Mouse (Mus musculus) layer of hippocampus, adult 11-12 months (tissue): Measurements from ENCODE around the gene Uimc1.

Source experiments
- DNase-seq: peaks from one replicate; pipeline ENCODE4 v3.0.0; 2022; ENCODE audit warnings: low spot score

Uimc1 gene

GRCm38 (mm10) chr13:55040016-55040415 lies 60.1 kb downstream of the Uimc1 start:
- DNase-seq, result no peak

GRCm38 (mm10) chr13:55024215-55024614 lies 75.9 kb downstream of the Uimc1 start:
- no peak for DNase-seq

- DNase-seq, result no peak
These were observed 77.4 kb downstream of the Uimc1 start for GRCm38 (mm10) chr13:55022715-55023114.

- no peak for DNase-seq
These were observed 77.8 kb downstream of the Uimc1 start for GRCm38 (mm10) chr13:55022256-55022655.

GRCm38 (mm10) chr13:55021194-55021779 lies 78.8 kb downstream of the Uimc1 start, which contains the start of gene Hk3:
Hk3 (minus strand) TSS chr13:55021385.
- no peak for DNase-seq

GRCm38 (mm10) chr13:55020051-55020450 lies 80.0 kb downstream of the Uimc1 start:
- DNase-seq, result no peak

- DNase-seq, result no peak
These were observed 80.9 kb downstream of the Uimc1 start for GRCm38 (mm10) chr13:55019181-55019580.

GRCm38 (mm10) chr13:55018700-55019099 lies 81.4 kb downstream of the Uimc1 start:
- DNase-seq, result no peak

- DNase-seq, result no peak
These were observed 82.1 kb downstream of the Uimc1 start for GRCm38 (mm10) chr13:55017898-55018599.

- no peak for DNase-seq
These were observed 82.8 kb downstream of the Uimc1 start for GRCm38 (mm10) chr13:55017154-55017897.

GRCm38 (mm10) chr13:55014451-55014850 lies 85.6 kb downstream of the Uimc1 start:
- no peak for DNase-seq

GRCm38 (mm10) chr13:55013702-55014344 lies 86.3 kb downstream of the Uimc1 start:
- DNase-seq, result no peak

GRCm38 (mm10) chr13:55011981-55012478 lies 88.1 kb downstream of the Uimc1 start:
- no peak for DNase-seq

GRCm38 (mm10) chr13:55011103-55011502 lies 89.0 kb downstream of the Uimc1 start:
- no peak for DNase-seq

GRCm38 (mm10) chr13:55008589-55008988 lies 91.5 kb downstream of the Uimc1 start:
- DNase-seq, result no peak

- DNase-seq, result no peak
These were observed 93.7 kb downstream of the Uimc1 start for GRCm38 (mm10) chr13:55006415-55006742.

- no peak for DNase-seq
These were observed 94.2 kb downstream of the Uimc1 start for GRCm38 (mm10) chr13:55005691-55006414.

GRCm38 (mm10) chr13:55004646-55005045 lies 95.5 kb downstream of the Uimc1 start:
- no peak for DNase-seq

- DNase-seq, result no peak
These were observed 98.0 kb downstream of the Uimc1 start for GRCm38 (mm10) chr13:55002090-55002489.

GRCm38 (mm10) chr13:55000433-55000832 lies 99.7 kb downstream of the Uimc1 start:
- DNase-seq, result no peak

- no peak for DNase-seq
These were observed 102.5 kb downstream of the Uimc1 start for GRCm38 (mm10) chr13:54997568-54997967.

GRCm38 (mm10) chr13:54995161-54995560 lies 104.9 kb downstream of the Uimc1 start:
- no peak for DNase-seq
